Mouse (Mus musculus): ENCODE data around the gene Jam3.

The Jam3 gene

DNA sequence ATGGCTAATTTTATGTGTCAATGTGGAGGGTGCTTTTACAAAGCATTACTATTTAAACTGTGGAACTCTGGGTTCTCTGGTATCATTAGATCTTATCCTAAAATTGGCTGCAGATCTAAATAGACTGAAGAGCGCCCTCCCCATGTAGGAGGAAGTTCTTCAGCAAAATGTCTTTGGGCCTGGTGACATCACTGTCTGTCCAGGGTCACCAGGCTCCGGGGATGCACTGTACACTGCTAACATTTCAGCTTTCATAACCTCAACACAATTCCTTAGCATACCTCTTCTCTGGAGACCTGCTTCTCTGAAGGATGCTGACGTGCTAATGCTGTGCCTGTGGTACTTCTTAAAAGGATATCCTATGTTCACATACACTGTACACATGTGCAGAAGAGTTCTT lies 43.5 kb downstream of the Jam3 start:
- DNase-seq (ENCODE audit: low read depth, low spot score): no peak

DNA sequence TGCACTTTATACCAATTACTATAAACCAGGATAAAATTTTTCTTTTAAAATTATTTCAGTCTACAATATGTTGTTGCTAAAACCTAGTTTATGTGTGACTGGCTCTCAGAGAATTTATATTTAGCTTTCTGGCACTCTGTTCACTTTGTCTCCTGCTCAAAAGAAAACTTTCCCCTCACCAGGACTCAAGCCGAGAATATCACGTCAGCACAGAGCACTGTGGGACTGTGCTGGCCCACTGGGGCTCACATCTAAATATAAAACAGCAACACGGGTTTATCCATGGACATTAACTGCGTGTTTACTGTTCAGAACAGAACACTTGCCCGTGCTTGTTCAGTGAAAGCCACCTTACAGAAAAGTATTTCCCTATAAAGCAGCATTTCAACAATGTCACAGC lies 44.5 kb downstream of the Jam3 start:
- no peak for DNase-seq (ENCODE audit: low read depth, low spot score)

DNA sequence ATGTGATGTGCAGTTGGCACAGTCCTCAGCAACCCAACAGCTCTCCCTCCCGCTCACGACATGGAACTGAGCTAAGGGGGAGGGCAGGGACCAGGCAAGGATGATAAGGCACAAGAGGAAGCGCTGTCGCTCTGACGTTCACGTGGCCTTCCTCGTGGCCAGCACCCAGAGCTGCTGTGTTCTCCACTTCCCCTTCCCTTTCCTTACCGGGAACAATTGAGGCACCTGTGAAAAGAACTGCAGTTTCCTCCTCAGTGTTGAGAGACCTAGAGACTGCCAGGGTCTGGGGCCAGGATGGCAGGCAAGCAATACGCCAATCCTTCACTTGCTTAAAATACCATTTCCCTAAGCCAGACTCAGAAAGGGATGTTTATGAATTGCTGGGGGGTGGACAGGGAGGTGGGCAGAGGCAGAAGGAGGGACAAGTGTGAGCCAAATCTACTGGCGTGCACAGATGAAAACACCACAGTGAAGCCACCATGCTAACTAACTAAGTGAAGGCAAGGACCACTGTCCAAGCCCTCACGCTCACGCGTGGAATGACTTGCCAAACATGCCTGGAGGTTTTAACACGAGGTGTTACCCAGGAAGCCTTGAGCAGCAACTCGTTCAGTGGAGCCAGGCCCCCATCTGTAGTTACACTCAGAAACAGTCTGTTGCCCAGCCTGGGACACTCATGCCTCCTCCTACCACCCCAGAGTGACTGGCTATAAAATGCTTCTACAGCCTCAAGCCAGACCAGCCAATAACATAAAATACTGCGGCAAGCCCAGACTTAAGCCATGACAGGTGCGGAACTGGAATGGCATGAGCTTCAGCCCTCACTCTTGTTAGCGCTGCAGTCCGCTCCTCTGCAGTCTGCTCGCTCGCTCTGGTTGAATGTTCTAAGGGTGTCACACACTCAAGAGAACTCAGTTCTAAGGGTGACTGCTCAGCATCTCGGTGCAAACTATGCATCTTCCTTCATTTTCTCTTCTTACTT lies 45.4 kb downstream of the Jam3 start:
- DNase-seq (ENCODE audit: low read depth, low spot score): peak; percentile 24

DNA sequence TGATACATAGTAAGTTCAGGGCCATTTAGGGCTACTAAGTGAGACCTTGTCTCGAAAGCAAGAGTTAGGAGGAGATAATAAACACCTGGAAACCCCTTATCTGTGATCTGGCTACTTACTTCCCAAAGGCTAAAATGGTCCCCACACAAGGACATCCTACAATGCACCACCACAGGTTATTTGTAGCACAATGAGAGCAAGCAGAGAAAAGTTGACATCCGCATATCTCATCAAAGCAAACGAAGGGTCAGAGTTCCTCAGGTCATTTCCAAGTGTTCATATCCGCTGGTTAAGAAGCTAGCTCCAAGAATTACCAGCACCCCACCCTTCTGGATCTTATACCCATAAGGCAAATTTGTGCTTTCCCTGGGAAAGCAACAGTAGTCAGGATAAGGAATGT lies 46.8 kb downstream of the Jam3 start:
- DNase-seq (ENCODE audit: low read depth, low spot score): no peak

DNA sequence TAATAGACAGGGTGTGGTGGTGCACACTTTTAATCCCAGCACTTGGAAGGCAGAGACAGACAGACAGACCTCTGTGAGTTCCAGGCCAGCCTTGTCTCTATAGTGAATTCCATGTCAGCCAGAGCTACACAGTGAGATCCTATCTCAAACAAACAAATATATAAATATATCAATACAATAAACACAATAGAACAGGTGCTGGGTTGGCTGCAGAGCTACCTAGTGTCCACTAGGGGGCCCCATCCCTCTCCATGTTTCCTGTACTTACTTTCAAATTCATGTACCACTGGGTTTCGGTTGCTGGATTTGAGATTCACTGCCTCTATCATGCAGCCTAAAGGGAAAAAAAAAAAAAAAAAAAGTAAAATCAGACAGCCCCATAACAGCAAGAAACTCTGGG lies 49.1 kb downstream of the Jam3 start:
- DNase-seq (ENCODE audit: low read depth, low spot score): peak; percentile 57

DNA sequence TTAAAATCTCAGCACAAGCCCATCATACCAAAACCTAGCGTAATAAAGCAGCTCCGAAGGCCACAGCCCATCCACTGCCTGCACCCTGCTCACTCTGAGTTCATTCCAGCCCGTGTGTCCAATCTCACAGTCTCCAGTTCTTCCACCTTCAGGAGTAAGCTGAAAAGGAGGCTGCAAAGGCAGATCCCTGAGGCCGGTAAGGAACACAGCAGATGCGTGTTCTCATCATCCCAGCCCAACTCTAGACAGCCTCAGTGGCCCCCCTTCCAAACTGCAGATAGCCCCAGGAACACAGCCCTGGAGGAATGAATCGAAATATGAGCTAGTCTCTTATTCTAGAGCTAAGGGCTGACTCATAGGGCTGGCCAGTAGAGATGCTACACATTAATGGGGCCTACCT lies 53.8 kb downstream of the Jam3 start:
- no peak for DNase-seq (ENCODE audit: low read depth, low spot score)

DNA sequence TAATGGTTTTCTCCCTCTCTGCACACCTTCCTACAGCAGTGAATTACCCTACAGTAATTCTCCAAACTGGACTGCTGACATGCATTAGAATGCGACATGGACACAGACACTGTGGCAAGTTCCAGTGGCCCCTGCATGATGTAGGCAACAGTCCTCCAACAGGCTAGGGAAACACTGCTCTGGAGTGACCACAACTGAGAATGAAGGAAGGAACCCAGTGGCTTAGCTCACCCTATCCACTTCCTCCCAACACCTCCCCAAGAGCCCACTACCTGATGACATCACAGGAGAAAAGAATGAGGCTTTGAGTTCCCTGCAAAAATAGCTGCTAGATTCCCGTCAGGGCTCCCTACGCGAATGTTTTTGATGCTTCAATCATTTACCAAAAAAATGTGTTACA lies 55.7 kb downstream of the Jam3 start:
- no peak for DNase-seq (ENCODE audit: low read depth, low spot score)

DNA sequence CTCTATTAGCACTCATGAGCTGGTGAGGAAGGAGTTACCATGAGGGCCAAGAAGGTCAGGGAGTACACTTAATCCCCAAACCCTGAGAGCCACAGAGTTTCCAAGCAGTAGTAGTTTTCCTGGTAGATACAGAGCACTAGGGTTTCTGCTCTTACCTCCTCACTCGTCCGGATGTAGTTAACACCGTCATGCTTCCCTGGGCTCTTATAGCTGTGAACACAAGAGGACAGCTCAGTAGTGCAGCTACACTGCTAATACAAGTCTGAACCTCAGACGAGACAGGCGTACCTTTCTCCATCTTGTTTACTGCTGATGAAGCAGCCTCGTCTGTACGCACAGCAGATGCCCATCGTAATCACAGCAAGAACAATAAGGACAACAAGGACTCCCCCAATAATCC lies 56.7 kb downstream of the Jam3 start:
- no peak for DNase-seq (ENCODE audit: low read depth, low spot score)

DNA sequence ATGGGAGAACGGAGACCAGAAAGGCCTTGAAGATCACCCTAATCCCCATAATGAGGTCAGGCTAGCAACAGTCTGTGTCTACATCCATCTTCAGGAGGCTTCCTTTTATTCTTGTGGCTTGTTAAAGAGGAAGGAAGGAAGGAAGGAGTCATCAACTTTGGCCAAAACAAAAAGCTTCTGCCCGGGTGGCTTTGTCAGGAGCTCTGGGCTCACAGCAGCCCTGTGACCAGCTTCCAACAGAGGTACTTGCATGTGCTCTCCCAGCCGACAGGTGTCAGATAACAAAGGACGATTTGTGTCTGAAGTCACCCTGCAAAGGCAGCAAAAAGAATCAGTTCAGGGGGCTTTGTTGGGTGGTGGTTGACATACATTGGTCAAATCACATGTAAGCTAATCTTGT lies 57.1 kb downstream of the Jam3 start:
- DNase-seq (ENCODE audit: low read depth, low spot score): no peak

DNA sequence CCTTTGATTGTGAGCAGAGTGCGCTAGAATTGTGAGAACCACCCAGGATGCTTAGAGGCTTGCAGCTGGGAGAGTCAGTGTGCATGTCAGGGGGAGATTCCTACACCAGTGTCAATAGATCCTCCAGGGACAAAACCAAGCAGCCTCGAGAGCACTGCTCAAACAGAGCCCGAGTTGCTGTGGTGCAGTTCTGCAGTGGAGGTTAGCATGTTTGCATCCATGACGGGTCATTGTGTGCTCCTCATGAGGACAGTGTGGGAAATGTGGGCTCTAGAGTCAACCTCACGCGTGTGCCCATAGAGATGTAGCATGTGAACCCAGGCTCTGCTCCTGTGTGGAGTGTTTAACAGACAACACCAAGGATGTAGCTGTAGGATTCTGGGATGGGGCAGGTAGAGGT lies 62.3 kb downstream of the Jam3 start:
- DNase-seq (ENCODE audit: low read depth, low spot score): no peak

DNA sequence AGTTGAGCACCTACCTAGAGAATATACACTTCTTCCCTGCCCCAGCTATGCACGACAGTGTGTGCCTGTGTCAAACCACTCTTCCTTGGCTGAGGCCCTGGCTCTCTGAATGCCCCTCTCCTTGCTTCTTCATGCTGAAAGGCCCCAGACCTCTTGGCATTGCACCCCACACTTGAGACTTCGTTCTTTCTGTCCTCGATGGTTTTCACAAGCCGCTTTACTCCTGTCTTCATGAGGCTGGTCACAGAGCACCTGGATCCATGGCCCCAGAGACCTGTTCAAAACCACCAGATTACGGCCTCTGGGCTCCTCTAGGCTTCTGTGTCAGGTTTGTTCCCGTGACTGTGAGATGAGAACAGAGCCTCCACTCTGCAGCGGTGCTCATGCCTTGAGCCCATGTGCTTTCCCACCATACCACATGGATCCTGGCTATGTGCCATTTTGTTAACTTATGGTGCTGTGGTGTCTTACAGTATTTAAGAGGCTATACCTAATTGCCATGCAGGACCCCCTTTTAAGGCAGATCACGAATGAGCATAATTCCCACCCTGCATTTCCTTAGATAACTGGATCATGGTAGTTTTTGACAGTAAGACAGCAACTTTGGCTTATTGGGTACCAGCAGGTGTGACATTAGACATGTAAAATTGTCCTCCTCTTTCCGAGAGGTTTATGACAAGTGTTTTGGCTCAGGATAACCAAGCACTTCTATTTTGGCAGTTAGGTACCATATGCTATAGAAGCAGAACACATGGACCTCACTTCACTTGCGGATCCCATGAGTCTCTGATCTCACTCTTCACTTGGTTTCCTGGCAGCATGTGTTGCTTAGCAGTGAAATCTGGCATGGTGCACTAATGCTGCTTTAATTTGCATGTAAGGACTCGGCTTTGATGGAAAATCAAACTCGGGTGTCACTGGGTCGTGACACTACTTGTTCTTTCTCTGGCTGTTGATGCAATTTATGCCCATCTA lies 64.1 kb downstream of the Jam3 start:
- no peak for DNase-seq (ENCODE audit: low read depth, low spot score)

DNA sequence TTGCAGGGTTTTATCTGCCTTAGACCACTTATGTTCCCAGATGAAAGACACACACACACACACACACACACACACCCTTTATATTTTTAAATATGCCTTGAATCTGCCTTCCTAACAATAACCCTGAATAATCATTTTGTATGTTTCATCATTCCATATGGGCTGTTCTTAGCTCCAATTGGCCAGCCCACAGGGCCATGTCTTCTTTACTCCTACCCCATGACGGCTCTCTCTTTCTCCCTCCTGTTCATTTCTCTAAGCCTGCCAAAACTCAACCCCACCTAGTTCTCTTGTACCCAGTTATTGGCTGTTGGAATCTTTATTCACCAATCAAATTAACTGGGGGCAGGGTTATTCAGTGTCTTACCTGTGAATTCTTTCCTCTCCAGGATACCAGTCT lies 65.1 kb downstream of the Jam3 start:
- DNase-seq (ENCODE audit: low read depth, low spot score): no peak

DNA sequence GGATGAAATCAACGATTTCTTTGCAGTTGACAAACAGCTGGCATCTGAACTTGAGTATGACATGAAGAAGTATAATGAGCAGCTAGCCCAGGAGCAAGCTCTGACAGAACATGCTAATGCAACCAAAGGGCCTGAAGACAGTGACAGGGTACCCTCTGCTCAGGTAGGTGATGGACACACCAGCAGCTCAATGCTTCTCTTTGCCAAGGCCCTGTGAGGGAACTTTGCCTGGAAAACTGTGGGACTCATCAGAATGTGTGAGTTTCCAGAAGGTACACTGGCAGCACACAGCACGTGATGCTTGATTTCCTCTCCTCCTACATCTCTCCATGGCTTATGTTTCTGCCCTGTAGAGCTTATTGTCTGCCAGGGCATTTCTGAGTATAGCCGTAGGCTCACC lies 67.8 kb downstream of the Jam3 start:
- no peak for DNase-seq (ENCODE audit: low read depth, low spot score)

DNA sequence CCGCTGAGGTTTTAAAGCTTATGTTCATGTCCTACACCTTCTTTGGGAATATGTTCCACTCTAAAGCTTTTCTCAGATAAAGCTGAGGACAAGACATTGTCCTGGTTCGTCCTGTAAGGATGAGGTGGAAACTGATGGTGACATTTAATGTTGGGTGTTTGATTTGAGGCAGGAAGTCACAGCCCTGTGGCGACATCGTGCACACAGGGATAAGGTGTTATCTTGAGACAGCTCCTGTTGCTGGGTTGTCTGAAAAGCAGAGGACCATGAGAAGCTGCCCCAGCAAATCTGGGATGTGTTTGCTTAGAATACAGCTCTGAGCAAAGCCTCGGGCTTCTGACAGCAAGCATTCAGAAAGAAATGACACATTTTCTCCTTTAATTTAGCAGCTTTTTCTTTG lies 69.0 kb downstream of the Jam3 start:
- DNase-seq (ENCODE audit: low read depth, low spot score): no peak

DNA sequence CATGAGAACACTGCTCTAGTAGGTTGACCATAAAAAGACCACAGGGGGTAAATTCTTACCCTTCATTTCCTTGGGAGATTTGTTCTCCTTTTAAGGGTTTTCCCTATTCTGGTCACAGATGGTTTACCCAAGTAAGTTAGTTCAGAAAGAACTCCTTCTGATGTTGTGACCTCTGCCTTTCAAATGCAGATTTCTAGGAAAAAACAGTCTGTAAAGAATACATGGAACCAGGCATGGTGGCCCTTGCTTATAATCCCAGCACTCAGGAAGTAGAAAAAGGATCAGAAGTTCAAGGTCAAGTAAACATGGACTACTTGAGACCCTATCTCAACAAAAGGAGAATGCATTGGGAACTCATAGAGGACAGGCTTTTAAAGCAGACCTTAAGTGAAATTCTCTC lies 79.4 kb downstream of the Jam3 start:
- no peak for DNase-seq (ENCODE audit: low read depth, low spot score)

DNA sequence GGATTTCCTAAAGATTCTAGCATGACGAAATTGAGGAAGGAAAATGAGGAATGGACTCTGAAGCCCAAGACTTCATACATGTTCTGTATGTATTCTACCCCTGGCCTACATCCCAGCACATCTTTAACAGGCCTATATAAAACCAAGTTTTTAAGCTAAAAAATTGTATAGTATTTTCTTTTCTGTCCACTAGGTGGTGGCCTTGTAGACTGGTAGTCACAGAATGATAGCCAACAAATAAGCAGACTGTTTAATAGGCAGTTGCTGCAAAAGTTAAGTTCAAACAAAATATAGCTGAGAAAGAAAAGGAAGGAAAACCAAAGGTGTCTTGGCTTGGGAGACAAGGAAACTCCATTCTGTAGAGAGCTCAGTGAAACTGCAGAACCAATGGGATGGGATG lies 80.5 kb downstream of the Jam3 start:
- no peak for DNase-seq (ENCODE audit: low read depth, low spot score)

DNA sequence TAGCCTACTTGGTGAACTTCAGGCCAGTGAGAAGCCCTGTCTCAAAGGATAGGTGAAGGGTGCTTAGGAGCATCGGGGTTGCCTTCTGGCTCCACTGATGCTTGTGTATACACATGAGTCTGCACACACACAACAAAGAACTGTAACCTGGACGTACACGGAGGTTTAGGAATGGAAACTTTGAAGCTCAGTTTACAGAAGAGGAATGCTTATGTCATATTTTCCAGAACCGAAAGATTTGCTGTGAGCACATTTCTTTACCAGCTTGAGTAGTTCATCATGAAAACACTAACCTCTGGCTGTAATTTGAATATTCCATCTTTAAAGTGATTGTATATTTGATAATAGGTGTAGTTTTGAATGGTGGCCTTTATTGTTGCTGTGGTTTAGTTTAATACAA lies 84.3 kb downstream of the Jam3 start:
- DNase-seq (ENCODE audit: low read depth, low spot score): no peak

DNA sequence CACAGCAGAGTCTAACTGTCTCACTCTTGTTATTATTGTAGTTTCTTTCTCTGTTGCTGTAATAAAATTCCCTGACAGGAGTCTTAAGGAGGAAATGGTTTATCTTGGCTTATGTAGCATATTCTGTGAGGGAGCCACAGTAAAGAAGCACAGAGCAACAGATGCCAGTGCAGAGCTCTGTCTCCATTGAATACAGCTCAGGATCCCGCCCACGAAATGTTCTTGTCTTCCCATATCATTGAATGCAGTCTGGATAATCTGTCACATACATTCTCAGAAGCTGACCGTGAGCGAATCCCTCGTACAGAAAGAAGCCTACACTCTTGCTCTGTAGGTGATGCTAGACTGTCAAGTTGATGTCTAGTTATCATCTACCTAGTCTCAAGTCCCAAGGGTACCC lies 96.9 kb downstream of the Jam3 start:
- no peak for DNase-seq (ENCODE audit: low read depth, low spot score)

DNA sequence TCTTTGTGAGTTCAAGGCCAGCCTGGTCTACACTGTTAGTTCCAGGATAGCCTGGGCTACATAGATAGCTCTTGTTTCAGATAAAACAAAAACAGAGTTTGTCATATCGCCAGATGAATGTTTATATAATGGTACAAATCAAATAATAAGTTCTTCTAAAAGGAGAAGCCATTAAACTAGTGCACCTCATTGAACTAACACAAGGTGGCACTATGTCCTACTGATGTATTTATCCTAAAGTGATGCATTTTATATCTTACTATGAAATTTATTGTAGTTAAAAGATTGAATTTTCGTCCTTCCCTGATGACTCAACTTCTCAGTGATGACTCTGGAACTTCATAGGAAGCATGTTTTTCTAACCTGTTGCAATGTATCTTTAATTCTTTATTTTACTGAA lies 105.7 kb downstream of the Jam3 start:
- no peak for DNase-seq (ENCODE audit: low read depth, low spot score)

All from forelimb bud, embryonic 11.5 days (tissue).